Mouse (Mus musculus): Measurements from ENCODE around the gene Tet3. TPM values are rescaled to one million over a fixed set of nuclear protein-coding genes. Genes with fewer than 3 reads are reported as not detected.
A peak's percentile ranks its signal among the peaks of the same experiment; 100 is the strongest.

Gene Tet3
- polyA plus RNA-seq, 1 experiment from 2014 or later = 75.4 TPM

DNA sequence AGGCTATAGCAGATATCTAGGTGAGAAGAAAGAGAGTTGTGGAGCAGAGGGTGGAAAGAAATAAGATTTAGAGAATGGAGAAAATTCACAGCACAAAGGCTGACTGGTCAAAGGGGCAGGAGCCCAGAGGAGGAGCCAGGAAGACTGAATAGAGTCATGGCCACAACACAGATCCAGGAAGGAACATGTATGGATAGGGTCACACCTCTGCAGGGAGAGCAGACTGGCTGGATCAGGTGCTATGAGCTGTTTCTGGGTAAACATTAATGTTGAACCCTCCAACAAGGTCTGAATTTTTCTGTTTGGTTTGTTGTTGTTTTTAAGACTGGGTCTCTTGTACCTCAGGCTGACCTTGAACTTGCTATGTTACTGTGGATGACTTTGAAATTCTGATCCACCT lies 5.1 kb upstream of the Tet3 start:
- Histone ChIP-seq H3K4me1 (replicated peaks) (no peaks in the 10 kb centered on the region), H3K4me3 (no peak overlapping the region), H3K9ac (no peak overlapping the region), H3K27ac (no peak overlapping the region), H3K36me3 (no peaks in the 10 kb centered on the region), H3K9me3 (no peaks in the 10 kb centered on the region), H3K27me3 (0 out of 2 replicates have a peak, but pooled peaks cover under 1% of the 10 kb centered on the region), H3K4me2 (no peak overlapping the region)
- ATAC-seq (ENCODE audit: low FRiP score) = no peak

DNA sequence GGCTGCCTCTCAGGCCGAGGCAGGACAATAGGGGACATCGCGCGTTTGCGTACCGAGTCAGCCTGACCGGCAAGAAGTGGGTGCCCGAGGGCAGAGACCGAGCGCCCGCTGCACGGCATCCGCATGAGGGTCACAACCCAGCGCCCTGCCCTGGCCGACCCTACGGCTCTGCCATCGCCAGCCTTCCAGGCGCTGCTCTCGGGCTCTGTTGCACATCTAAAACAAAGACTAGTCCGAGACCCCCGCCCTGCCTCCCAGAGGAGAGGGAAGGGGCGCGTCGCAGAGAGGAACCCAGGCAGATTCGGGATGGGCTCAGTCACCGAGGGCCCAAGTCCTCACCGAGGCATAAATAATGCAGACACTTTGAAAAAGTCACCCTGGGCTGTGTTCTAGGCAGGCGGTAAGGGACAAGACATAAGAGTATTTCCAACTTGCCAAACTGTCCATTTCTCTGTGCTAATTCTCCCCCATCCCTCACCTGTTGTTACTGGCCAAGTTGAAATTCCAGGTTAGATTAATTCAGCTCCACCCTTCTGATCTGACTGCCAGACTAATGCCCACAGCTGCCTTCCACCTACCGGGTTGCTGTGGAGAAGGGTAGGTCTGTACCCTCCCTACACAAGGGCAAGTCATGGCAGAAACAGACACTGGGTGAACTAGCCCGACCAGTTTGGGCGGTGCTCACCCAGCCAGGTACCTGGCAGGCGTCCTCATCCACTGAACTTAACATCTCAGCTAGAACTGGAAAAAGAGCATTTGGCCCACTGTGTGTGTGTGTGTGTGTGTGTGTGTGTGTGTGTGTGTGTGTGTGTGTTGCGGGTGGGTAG lies 1.7 kb downstream of the Tet3 start:
- Histone ChIP-seq H3K4me2 (peak overlapping the region; percentile 92), H3K4me3 (peak overlapping the region; percentile 82), H3K27ac (peak overlapping the region; percentile 98), H3K27me3 (0 out of 2 replicates have a peak, but pooled peaks cover 4% of the 10 kb centered on the region), H3K4me1 (replicated peaks) (peaks cover 47% of the 10 kb centered on the region), H3K9me3 (no peaks in the 10 kb centered on the region), H3K9ac (peak overlapping the region; percentile 96), H3K36me3 (no peaks in the 10 kb centered on the region)
- no peak; the same call in 1 of the 2 replicates for ATAC-seq (ENCODE audit: low FRiP score)
- WGBS = 3% methylated on average over 32 of the region's 33 CpGs

- Histone ChIP-seq H3K36me3 (no peaks in the 10 kb centered on the region), H3K4me3 (peak overlapping the region; percentile 82), H3K4me1 (replicated peaks) (peaks cover 55% of the 10 kb centered on the region), H3K27ac (peak overlapping the region; percentile 98), H3K27me3 (0 out of 2 replicates have a peak, but pooled peaks cover 4% of the 10 kb centered on the region), H3K4me2 (peak overlapping the region; percentile 92), H3K9me3 (no peaks in the 10 kb centered on the region), H3K9ac (peak overlapping the region; percentile 96)
- WGBS = 1% methylated on average over 76 of the region's 105 CpGs
- peak; percentile 79 for ATAC-seq (ENCODE audit: low FRiP score)
Observed at GRCm38 (mm10) chr6:83456131-83456983, 2.5 kb downstream of the Tet3 start.

GRCm38 (mm10) chr6:83455328-83456130 lies 3.4 kb downstream of the Tet3 start:
- H3K27me3 ChIP-seq = 0 out of 2 replicates have a peak, but pooled peaks cover 4% of the 10 kb centered on the region
- peak; percentile 30; the same call in 1 of the 2 replicates for ATAC-seq (ENCODE audit: low FRiP score)
- H3K9ac ChIP-seq = peak overlapping the region; percentile 96
- H3K4me2 ChIP-seq = peak overlapping the region; percentile 92
- no peaks in the 10 kb centered on the region for H3K9me3 ChIP-seq
- 1% methylated on average over 25 of the region's 41 CpGs for WGBS
- no peaks in the 10 kb centered on the region for H3K36me3 ChIP-seq
- H3K4me1 ChIP-seq (replicated peaks) = peaks cover 63% of the 10 kb centered on the region
- H3K27ac ChIP-seq = peak overlapping the region; percentile 98
- H3K4me3 ChIP-seq = peak overlapping the region; percentile 82

GRCm38 (mm10) chr6:83453706-83454105 lies 5.2 kb downstream of the Tet3 start:
- Histone ChIP-seq H3K4me2 (peak overlapping the region; percentile 92), H3K36me3 (peaks cover 14% of the 10 kb centered on the region), H3K4me1 (replicated peaks) (peaks cover 82% of the 10 kb centered on the region), H3K4me3 (peak overlapping the region; percentile 82), H3K9ac (peak overlapping the region; percentile 96), H3K27me3 (0 out of 2 replicates have a peak, but pooled peaks cover under 1% of the 10 kb centered on the region), H3K9me3 (no peaks in the 10 kb centered on the region), H3K27ac (0 out of 2 replicates have a peak overlapping the region, but pooled peaks have one; percentile 98)
- 32% methylated on average over 11 of the region's 11 CpGs for WGBS
- ATAC-seq (ENCODE audit: low FRiP score) = no peak

GRCm38 (mm10) chr6:83450451-83451303 lies 8.2 kb downstream of the Tet3 start:
- 71% methylated on average over 9 of the region's 9 CpGs for WGBS
- peak overlapping the region; percentile 42 for H3K4me2 ChIP-seq
- no peak for ATAC-seq (ENCODE audit: low FRiP score)
- no peaks in the 10 kb centered on the region for H3K9me3 ChIP-seq
- H3K9ac ChIP-seq = 0 out of 2 replicates have a peak overlapping the region, but pooled peaks have one; percentile 55
- no peak overlapping the region for H3K4me3 ChIP-seq
- peaks cover 38% of the 10 kb centered on the region for H3K36me3 ChIP-seq
- peaks cover 96% of the 10 kb centered on the region for H3K4me1 ChIP-seq (replicated peaks)
- 0 out of 2 replicates have a peak overlapping the region, but pooled peaks have one; percentile 35 for H3K27ac ChIP-seq
- no peaks in the 10 kb centered on the region for H3K27me3 ChIP-seq

DNA sequence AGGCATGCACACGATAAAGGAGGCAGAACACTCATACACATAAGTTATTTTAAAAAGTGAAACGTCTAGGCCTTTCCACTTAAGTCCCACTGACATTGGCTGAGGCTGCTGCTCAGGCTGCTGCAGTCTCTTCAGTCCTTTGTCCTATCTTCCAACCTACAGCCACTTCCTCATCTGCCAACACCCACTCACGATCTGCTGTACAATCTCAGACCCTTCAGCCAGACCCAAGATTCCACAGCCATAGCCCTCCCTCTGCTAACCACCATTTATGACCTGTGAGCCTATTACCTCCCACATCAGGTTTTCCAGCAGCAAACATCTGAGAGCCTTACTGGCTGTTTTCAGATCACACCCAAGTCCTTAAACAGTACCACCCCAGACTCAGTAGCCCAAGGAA lies 9.4 kb downstream of the Tet3 start:
- H3K36me3 ChIP-seq = peaks cover 40% of the 10 kb centered on the region
- peak overlapping the region; percentile 35; the same call in 1 of the 2 replicates for H3K9ac ChIP-seq
- no peaks in the 10 kb centered on the region for H3K27me3 ChIP-seq
- no peak overlapping the region for H3K4me2 ChIP-seq
- H3K4me3 ChIP-seq = no peak overlapping the region
- peaks cover 97% of the 10 kb centered on the region for H3K4me1 ChIP-seq (replicated peaks)
- H3K27ac ChIP-seq = no peak overlapping the region
- no peaks in the 10 kb centered on the region for H3K9me3 ChIP-seq
- no peak for ATAC-seq (ENCODE audit: low FRiP score)
- 77% methylated on average over 3 of the region's 3 CpGs for WGBS

- H3K4me2 ChIP-seq = no peak overlapping the region
- peaks cover 40% of the 10 kb centered on the region for H3K36me3 ChIP-seq
- H3K27me3 ChIP-seq = no peaks in the 10 kb centered on the region
- H3K9ac ChIP-seq = no peak overlapping the region; the same call in 1 of the 2 replicates
- H3K4me1 ChIP-seq (replicated peaks) = peaks cover 97% of the 10 kb centered on the region
- H3K4me3 ChIP-seq = no peak overlapping the region
- 83% methylated on average over 4 of the region's 4 CpGs for WGBS
- no peaks in the 10 kb centered on the region for H3K9me3 ChIP-seq
- ATAC-seq (ENCODE audit: low FRiP score) = no peak
- H3K27ac ChIP-seq = no peak overlapping the region; the same call in 1 of the 2 replicates
Observed at GRCm38 (mm10) chr6:83448911-83449310, 10.0 kb downstream of the Tet3 start.

DNA sequence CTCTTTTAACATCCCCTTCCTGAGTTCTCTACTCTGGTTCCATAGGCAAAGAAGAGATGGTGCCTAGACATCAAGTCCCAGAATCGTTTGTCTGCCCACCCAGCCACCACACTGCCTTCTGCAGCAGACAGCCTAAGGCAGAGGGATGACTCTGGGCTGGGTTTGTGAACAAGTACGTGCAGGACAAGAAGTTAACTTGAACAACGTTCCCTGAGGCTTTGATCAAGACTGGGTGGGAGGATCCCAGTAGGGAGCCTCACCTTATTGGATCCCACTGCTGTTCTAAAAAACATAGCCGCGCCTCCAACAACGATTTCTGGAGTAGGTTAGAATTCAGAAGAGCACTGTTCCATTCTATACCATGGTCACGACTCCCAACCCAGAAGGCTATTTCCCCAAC lies 11.9 kb downstream of the Tet3 start:
- no peaks in the 10 kb centered on the region for H3K9me3 ChIP-seq
- no peak overlapping the region for H3K4me2 ChIP-seq
- ATAC-seq (ENCODE audit: low FRiP score) = no peak
- H3K4me3 ChIP-seq = no peak overlapping the region
- no peak overlapping the region for H3K9ac ChIP-seq
- WGBS = 86% methylated on average over 7 of the region's 7 CpGs
- H3K27me3 ChIP-seq = no peaks in the 10 kb centered on the region
- H3K4me1 ChIP-seq (replicated peaks) = peaks cover 97% of the 10 kb centered on the region
- H3K27ac ChIP-seq = no peak overlapping the region
- peaks cover 40% of the 10 kb centered on the region for H3K36me3 ChIP-seq

DNA sequence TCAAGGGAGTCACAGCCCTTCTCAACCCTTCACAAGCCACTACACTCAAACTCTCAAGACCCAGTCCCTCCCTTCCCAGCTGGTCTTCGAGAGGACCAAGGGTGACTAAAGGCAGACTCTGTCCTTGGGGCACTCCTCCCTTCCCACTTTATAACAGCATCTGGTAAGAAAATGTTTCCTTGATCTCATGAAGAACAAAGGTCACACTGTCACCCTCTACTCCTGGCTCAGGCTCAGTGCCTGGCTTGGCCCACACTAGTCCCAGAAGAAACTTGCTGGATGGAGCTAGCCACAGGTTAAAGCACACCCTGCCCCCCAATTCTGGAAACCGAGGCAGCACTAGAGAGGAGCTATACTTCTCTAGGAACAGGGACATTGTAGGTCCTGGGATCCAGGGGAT lies 13.1 kb downstream of the Tet3 start:
- Histone ChIP-seq H3K4me2 (no peak overlapping the region), H3K27ac (no peak overlapping the region), H3K4me1 (replicated peaks) (peaks cover 90% of the 10 kb centered on the region), H3K27me3 (no peaks in the 10 kb centered on the region), H3K9ac (no peak overlapping the region), H3K9me3 (no peaks in the 10 kb centered on the region), H3K36me3 (peaks cover 40% of the 10 kb centered on the region), H3K4me3 (no peak overlapping the region)
- ATAC-seq (ENCODE audit: low FRiP score) = no peak
- 82% methylated on average over 2 of the region's 2 CpGs for WGBS
